Mouse (Mus musculus) forebrain, embryonic 15.5 days (tissue): ENCODE measurements at regions not wholly inside any gene's neighbourhood (a gene's known extent, or its start where the extent isn't known, plus 50 kb on each side); places are given as distances from the start of the nearest gene placed in this dataset.

Source experiments
- ATAC-seq: fragments of 200-750 bp; cut with Nextera tagmentation; replicated peaks from 2 replicates; pipeline ENCODE4 v1.8.0; 2017; ENCODE audit warnings: mild to moderate bottlenecking, moderate TSS enrichment, moderate library complexity
- H3K27ac ChIP-seq: fragments of 300-500 bp; sonication (generic); replicated peaks from 2 replicates; pipeline ENCODE4 v1.5.1; 2015; ENCODE audit warnings: mild to moderate bottlenecking, inconsistent platforms
- H3K27me3 ChIP-seq: fragments of 300-500 bp; sonication (generic); 2 replicates; pipeline ENCODE4 v1.6.1; 2015; ENCODE audit warnings: inconsistent platforms
- H3K36me3 ChIP-seq: fragments of 300-500 bp; sonication (generic); 2 replicates; pipeline ENCODE4 v1.6.1; 2015; ENCODE audit warnings: mild to moderate bottlenecking, inconsistent platforms
- H3K4me1 ChIP-seq: fragments of 300-500 bp; sonication (generic); 2 replicates; pipeline ENCODE4 v1.6.1; 2015; ENCODE audit warnings: inconsistent platforms
- H3K4me2 ChIP-seq: fragments of 300-500 bp; sonication (generic); replicated peaks from 2 replicates; pipeline ENCODE4 v1.6.1; 2015; ENCODE audit warnings: mild to moderate bottlenecking, inconsistent platforms
- H3K4me3 ChIP-seq: fragments of 300-500 bp; sonication (generic); 2 replicates; pipeline ENCODE4 v1.5.1; 2015; ENCODE audit warnings: mild to moderate bottlenecking, inconsistent platforms
- H3K9ac ChIP-seq: fragments of 300-500 bp; sonication (generic); replicated peaks from 2 replicates; pipeline ENCODE4 v1.6.1; 2015; ENCODE audit warnings: mild to moderate bottlenecking, inconsistent platforms
- H3K9me3 ChIP-seq: fragments of 300-500 bp; sonication (generic); 2 replicates; pipeline ENCODE4 v1.6.1; 2016; ENCODE audit warnings: inconsistent platforms
- WGBS: fragments of 180-500 bp; shearing (Covaris S2); methylation state at CpG from one replicate; pipeline ENCODE4 v1.1.7; 2015; ENCODE audit warnings: mixed read lengths; 5-methylcytosine and 5-hydroxymethylcytosine counted together

DNA sequence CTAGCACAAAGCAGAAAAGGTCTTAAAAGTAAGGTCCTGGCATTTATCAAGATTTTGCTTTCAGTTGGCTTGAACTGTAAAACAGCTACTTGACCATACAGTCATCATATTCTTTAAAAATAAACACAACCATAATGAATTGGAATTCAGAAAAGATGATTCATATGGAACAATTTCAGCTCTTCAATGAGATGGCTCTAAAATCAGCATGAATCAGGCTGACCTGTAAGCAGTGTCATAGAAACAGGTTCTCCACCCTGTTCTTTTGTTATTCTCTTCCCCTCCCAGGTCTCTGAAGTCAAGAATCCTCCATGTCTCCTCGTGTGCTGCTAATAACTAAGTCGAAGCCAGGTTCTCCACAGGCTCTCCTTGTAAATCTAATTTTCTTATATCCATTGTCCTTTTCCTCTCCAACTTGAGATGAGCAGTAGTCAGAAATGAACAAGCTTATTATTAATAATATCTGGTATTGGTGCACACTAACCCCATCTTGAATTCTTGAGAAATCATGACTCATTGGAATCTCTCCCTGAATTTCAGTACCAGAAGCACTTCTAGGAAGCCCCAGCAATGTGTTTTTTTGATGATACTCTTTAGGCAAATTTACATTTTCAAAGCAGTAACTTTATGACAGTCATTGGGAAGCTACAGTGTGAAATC, 1113.7 kb upstream of the Zeb2 start:
- Histone ChIP-seq H3K9ac (no peak overlapping the region), H3K27ac (no peak overlapping the region), H3K4me3 (no peak overlapping the region), H3K4me2 (no peak overlapping the region), H3K36me3 (no peaks in the 10 kb centered on the region), H3K9me3 (no peaks in the 10 kb centered on the region), H3K27me3 (no peaks in the 10 kb centered on the region), H3K4me1 (no peaks in the 10 kb centered on the region)
- ATAC-seq, result no peak
- WGBS, result 74% methylated on average over 2 of the region's 2 CpGs

DNA sequence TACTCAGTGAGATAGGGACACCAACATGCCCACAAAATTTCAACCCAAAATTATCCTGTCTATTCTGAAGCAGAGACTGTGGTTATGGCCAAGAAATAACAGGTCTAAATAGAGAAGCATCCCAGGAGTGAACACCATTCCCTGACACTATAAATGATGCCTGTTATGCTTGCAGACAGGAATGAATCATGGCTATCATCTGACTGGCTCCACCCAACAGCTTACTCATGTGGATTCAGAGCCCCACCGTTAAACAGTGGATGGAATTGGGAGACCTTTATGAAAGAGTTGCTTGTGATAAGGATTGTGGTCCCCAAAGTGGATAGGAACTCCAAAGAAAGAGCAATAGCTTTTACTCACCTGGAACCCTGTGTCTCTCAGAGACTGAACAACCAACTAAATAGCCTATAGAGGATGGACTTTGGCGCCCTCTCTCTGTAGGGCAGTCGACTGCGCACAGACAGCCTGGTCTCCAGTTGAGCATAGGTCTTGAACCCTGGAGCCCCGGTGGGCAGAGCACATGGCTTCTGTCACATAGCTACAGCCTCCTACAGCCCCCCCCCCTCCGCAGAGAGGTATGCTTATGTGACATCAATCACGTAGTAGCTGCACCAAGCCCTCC, 1101.3 kb upstream of the Zeb2 start:
- Histone ChIP-seq H3K4me3 (no peak overlapping the region), H3K9me3 (no peaks in the 10 kb centered on the region), H3K9ac (no peak overlapping the region), H3K36me3 (no peaks in the 10 kb centered on the region), H3K27ac (no peak overlapping the region), H3K27me3 (no peaks in the 10 kb centered on the region), H3K4me1 (no peaks in the 10 kb centered on the region), H3K4me2 (no peak overlapping the region)
- no peak for ATAC-seq
- 90% methylated on average over 7 of the region's 7 CpGs for WGBS

DNA sequence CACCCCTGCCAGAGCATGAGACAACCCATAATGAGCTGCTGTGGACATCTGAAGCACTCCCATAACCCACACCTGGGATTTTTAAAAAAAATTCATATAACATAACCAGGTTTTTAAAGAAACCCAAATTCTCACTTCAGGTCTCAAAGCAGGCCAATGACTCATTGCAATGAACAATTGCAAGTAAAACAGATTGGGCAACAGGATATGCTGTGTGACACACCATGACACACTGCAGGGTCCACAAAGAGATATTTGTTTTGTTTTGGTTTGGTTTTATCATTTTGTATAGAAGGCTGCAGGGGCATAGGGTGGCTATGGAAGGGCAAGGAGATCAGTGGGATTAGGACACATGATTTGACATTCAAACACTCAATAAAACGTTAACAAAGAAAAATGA, 1082.1 kb upstream of the Zeb2 start:
- H3K27ac ChIP-seq, result no peak overlapping the region
- no peaks in the 10 kb centered on the region for H3K9me3 ChIP-seq
- no peak overlapping the region for H3K4me3 ChIP-seq
- WGBS, result 73% methylated on average over 1 of the region's 1 CpGs
- no peak overlapping the region for H3K9ac ChIP-seq
- no peak overlapping the region for H3K4me2 ChIP-seq
- no peak for ATAC-seq
- H3K4me1 ChIP-seq, result no peaks in the 10 kb centered on the region
- no peaks in the 10 kb centered on the region for H3K36me3 ChIP-seq
- H3K27me3 ChIP-seq, result no peaks in the 10 kb centered on the region

DNA sequence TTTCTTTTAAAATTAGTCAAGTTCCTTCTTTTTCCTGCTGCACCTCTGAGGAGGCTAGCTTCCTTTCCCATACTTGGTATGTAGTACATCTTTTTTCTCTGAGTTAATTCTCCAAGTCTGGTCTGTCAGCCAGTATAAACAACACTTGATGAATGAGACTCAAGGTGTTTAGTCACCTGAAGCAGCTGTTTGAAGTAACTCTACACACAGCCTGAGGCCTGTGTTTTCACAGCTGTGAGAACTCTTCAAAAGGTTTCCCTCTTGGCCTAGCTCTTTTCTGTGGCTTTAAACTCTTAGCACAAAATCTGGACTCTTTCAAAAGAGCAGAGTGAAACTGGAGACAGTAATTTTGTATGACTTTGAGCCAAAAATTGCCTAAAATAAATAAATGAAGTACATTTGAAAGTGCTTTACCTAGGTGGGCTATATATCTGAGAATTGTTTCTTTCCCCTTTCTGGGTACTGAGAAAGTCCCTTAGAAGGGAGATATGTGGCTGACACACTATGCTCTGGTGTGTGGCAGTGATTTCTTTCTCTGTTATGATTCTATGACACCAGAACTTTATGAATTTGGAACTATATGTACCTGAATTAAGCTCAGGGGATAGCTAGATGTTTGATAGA, 1070.2 kb upstream of the Zeb2 start:
- H3K9ac ChIP-seq, result no peak overlapping the region
- H3K4me2 ChIP-seq, result no peak overlapping the region
- no peak overlapping the region for H3K27ac ChIP-seq
- H3K4me1 ChIP-seq, result no peaks in the 10 kb centered on the region
- ATAC-seq, result no peak
- H3K36me3 ChIP-seq, result no peaks in the 10 kb centered on the region
- no peaks in the 10 kb centered on the region for H3K27me3 ChIP-seq
- H3K4me3 ChIP-seq, result no peak overlapping the region
- no peaks in the 10 kb centered on the region for H3K9me3 ChIP-seq

DNA sequence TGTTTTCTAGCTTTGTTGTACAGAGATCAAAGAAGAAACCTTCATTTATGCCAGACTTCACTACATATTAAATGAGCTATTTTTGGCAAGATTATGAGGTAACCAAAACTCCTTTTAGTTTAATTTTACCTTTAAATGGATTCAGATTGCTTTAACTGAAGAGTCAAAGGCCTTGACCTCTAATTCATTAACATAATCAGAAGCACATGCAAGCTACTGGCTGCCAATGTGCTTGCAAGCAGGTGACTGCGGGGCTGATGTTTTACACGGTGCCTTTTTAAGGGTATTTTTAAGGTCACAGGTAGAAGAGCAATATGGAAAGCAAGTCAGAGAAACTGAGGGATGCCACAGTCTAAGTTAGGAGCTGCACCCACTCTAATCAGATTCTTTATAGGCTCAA, 1066.0 kb upstream of the Zeb2 start:
- H3K36me3 ChIP-seq, result no peaks in the 10 kb centered on the region
- H3K4me2 ChIP-seq, result no peak overlapping the region
- H3K27ac ChIP-seq, result no peak overlapping the region
- WGBS, result 81% methylated on average over 2 of the region's 2 CpGs
- H3K27me3 ChIP-seq, result no peaks in the 10 kb centered on the region
- no peak overlapping the region for H3K9ac ChIP-seq
- no peak overlapping the region for H3K4me3 ChIP-seq
- ATAC-seq, result no peak
- H3K4me1 ChIP-seq, result no peaks in the 10 kb centered on the region
- no peaks in the 10 kb centered on the region for H3K9me3 ChIP-seq

DNA sequence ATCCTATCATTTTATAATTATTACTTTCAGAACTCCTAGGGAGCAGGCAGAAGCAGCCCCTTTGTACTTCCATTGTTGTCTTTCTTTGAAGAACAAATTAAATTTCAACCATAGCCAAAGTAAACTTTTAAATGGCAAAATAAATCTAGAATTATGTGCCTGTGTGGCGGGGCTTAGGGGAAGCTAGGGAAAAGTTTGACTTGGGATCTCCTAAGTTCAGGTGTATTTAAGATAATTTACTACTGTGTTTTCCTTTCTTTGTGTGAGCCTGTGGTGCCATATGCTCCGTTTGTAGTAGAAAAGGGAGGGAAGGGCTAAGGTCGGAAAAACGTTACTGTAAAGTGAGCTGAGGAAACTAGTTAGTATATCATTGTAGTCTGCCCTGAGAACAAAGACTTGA, 1062.5 kb upstream of the Zeb2 start:
- Histone ChIP-seq H3K36me3 (no peaks in the 10 kb centered on the region), H3K9me3 (no peaks in the 10 kb centered on the region), H3K27me3 (no peaks in the 10 kb centered on the region), H3K9ac (no peak overlapping the region), H3K27ac (no peak overlapping the region), H3K4me3 (no peak overlapping the region), H3K4me2 (no peak overlapping the region), H3K4me1 (no peaks in the 10 kb centered on the region)
- 69% methylated on average over 4 of the region's 4 CpGs for WGBS
- no peak for ATAC-seq

DNA sequence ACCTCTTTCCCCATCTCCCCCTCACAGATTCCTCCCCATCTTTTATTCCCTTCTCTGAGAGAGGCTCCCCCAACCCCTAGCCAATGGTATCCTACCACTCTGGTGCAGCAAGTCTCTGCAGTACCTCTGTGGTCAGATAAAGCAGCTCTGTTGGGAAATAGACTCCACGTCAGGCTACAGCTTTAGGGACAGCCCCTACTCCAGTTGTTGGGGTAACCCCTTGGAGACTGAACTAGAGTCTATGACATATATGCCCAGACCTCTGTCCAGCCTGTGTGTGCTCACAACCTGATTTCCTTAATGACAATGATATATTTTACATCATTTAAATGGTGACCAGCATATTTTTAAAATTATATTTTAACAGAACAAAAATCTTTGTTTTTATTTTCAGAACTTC, 1051.3 kb upstream of the Zeb2 start:
- H3K4me1 ChIP-seq, result no peaks in the 10 kb centered on the region
- WGBS, result 66% methylated on average over 1 of the region's 1 CpGs
- H3K9ac ChIP-seq, result no peak overlapping the region
- H3K4me3 ChIP-seq, result no peak overlapping the region
- no peaks in the 10 kb centered on the region for H3K36me3 ChIP-seq
- no peaks in the 10 kb centered on the region for H3K27me3 ChIP-seq
- no peak overlapping the region for H3K27ac ChIP-seq
- ATAC-seq, result no peak
- H3K9me3 ChIP-seq, result no peaks in the 10 kb centered on the region
- H3K4me2 ChIP-seq, result no peak overlapping the region

DNA sequence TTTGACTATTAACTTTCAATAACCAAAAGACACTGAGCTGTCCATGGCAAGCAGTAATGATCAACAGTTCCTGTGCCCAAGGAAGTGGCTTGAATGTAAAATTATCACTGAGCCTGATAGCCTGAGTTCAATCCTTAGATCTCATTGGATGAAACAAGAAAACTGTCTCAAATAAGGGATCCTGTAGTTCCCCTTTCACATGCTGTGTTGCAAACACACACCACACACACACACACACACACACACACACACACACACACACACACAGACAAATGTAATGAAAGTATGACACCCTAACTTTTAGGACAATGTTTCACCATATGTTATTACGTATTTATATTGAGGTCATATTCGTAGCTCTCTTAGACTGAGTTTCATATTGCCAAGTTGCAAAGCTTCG, 1032.7 kb upstream of the Zeb2 start:
- Histone ChIP-seq H3K4me1 (no peaks in the 10 kb centered on the region), H3K9ac (no peak overlapping the region), H3K4me3 (no peak overlapping the region), H3K36me3 (no peaks in the 10 kb centered on the region), H3K27ac (no peak overlapping the region), H3K4me2 (no peak overlapping the region), H3K27me3 (no peaks in the 10 kb centered on the region), H3K9me3 (no peaks in the 10 kb centered on the region)
- ATAC-seq, result no peak
- 91% methylated on average over 3 of the region's 3 CpGs for WGBS

DNA sequence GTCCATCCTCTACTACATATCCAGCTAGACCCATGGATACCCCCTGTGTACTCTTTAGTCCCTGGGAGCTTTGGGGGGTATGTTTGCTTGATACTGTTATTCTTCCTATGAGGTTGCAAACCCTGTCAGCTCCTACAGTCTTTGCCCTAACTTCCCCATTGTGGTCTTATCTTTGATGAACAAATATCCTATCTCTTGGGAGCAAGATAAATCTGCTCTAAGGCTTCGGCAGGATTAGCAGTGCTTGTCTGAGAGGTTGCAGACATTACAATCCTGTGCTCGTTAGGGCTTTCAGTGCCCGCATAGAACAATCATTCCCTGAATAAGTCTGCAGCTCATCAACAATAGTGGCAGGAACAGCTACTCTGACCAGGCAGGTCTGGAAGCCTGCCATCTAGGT, 1002.7 kb upstream of the Zeb2 start:
- no peaks in the 10 kb centered on the region for H3K4me1 ChIP-seq
- no peaks in the 10 kb centered on the region for H3K36me3 ChIP-seq
- H3K27me3 ChIP-seq, result no peaks in the 10 kb centered on the region
- H3K9me3 ChIP-seq, result no peaks in the 10 kb centered on the region
- ATAC-seq, result no peak
- H3K4me2 ChIP-seq, result no peak overlapping the region
- no peak overlapping the region for H3K4me3 ChIP-seq
- H3K27ac ChIP-seq, result no peak overlapping the region
- H3K9ac ChIP-seq, result no peak overlapping the region
- WGBS, result 23% methylated on average over 3 of the region's 3 CpGs

DNA sequence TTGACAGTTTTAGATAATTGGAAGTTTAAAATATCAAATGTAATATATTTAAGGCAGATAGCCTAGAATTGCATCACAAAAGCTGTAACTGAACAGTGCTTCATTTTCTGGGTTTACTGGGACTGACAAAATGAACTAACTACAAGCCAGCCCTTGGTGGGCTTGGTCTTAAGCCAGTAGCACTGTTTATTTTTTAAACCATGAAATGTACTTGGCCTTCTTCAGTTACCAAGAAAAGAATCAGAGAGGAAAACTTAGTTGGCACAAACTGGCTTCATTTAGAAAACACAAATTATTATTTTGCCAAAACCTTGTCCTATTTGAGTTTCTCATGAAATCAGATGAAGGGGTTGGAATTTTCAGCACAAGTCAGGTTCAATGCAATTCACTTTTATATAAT, 989.8 kb upstream of the Zeb2 start:
- H3K9ac ChIP-seq, result no peak overlapping the region
- no peak for ATAC-seq

DNA sequence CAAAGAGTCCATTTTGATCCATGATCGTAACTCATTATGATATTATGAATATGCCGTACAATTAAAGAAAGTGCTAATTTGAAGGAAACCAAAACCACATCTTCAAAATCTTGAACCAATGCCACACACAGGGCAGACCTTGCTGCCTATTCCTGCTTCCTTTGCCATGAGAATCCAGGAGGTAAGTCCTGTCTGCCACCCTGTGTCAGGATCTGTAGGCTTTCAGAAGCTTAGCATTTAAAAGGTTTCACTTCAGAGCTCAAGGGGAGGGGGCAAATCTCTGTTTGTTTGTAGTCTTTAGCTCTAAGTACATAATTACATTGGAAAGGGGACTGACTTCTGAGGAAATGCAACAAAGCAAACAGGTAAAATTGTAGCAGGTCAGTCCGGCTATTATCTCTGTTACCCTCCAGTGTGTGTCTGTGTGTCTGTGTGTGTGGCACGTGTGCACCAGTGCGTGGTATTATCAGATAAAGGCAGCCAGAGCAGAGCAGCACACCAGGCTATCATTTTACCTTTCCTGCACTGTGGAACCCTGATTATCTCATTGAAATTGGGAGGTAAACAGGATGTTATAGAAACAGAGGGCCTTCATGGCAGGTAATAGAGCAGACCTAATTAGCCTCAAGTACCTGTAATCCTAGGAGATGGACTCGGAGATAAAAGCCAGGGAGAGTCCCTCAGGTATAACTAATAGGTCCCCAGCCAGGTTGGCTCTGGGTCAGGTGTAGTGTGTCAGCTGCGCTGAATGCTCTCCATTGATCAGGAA, 948.0 kb upstream of the Zeb2 start:
- Histone ChIP-seq H3K4me1 (no peaks in the 10 kb centered on the region), H3K4me3 (no peak overlapping the region), H3K9me3 (no peaks in the 10 kb centered on the region), H3K36me3 (no peaks in the 10 kb centered on the region), H3K27ac (no peak overlapping the region), H3K27me3 (no peaks in the 10 kb centered on the region), H3K4me2 (no peak overlapping the region), H3K9ac (no peak overlapping the region)
- ATAC-seq, result no peak
- WGBS, result 66% methylated on average over 7 of the region's 7 CpGs

More for the DNA sequence above, 989.8 kb upstream of the Zeb2 start:
- Histone ChIP-seq H3K4me3 (no peak overlapping the region), H3K27me3 (no peaks in the 10 kb centered on the region), H3K9me3 (no peaks in the 10 kb centered on the region), H3K27ac (no peak overlapping the region), H3K4me2 (no peak overlapping the region), H3K36me3 (no peaks in the 10 kb centered on the region), H3K4me1 (no peaks in the 10 kb centered on the region)

DNA sequence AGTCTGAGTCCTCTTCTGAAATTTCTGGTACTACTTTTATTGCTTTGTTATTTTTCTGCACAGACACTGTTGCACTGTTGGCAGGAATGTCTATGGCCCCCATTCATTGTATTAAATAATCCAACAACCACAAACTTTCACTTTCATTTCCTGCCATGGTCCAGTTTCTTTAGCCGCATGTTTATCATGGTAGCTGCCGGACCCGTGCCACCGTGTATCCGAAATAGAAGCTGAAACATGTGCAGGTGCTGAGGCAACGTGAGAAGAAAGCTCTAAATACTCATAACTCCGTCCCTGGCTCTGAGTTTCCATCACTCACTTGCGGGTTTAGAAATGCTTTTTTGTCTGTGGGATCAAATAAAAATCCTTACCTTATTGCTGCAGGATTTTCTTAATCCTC, 938.5 kb upstream of the Zeb2 start:
- H3K36me3 ChIP-seq, result no peaks in the 10 kb centered on the region
- H3K4me1 ChIP-seq, result 0 out of 2 replicates have a peak, but pooled peaks cover 2% of the 10 kb centered on the region
- no peak overlapping the region for H3K4me3 ChIP-seq
- H3K27ac ChIP-seq, result no peak overlapping the region
- no peaks in the 10 kb centered on the region for H3K9me3 ChIP-seq
- no peaks in the 10 kb centered on the region for H3K27me3 ChIP-seq
- no peak overlapping the region for H3K4me2 ChIP-seq
- no peak overlapping the region for H3K9ac ChIP-seq
- WGBS, result 90% methylated on average over 8 of the region's 8 CpGs
- no peak for ATAC-seq
